Mouse (Mus musculus) adrenal gland, postnatal 4 days (tissue): ENCODE data around the gene Vwf. TPM values are rescaled to one million over a fixed set of nuclear protein-coding genes. Genes with fewer than 3 reads are reported as not detected.

Source experiments
- DNase-seq, 2 experiments: peaks; one replicate each; pipeline ENCODE4 v3.0.0; 2021 to 2022; ENCODE audit warnings: low spot score in 2 of 2, mixed read lengths in 2 of 2
- total RNA-seq, 2 experiments: library from RNA; stranded (reverse); gene quantifications; 2 replicates each; pipeline ENCODE4 v1.2.3; 2021

Vwf gene
- total RNA-seq, 2 experiments from 2014 or later: 19.8 to 20.4 TPM

DNA sequence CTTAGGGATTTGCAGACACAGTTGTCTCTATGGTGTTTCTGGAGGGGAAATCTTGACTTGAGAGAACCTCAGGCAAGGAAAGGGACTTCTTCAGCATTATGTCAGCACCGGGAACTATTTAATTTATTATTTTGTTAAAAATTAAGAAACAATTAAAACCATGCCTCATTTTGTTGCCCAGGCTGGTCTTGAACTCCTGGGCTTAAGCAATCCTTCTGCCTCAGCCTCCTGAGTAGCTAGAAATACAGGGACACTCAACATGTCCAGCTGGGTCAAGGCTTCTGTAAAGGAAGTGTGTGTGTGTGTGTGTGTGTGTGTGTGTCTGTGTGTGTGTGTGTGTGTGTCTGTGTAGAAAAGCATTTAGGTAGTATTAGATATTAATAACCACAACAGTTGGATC, 71.3 kb downstream of the Vwf start:
- no peak for DNase-seq

GRCm38 (mm10) chr6:125620764-125621163, 74.2 kb downstream of the Vwf start:
- DNase-seq: no peak

GRCm38 (mm10) chr6:125622434-125622833, 75.9 kb downstream of the Vwf start:
- DNase-seq: no peak

DNA sequence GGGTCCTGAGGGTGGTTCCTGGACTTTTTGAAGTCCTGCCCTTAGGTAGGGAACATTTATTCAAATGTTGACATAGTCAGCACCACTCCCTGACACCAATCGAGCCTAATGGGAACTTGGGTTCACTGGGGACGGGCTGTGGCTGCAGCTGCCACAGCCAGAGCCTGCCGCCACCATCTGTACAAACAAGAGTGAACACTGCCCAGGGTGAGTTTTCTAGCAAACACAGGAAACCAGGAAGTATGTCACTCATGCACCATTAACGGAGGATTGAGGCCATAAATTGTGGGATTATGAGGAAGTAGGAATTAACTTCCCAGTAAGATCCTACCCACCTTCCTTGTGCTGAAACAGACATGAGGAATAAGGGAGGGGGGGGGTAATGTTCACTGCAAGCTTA, 93.9 kb downstream of the Vwf start:
- DNase-seq: no peak

DNA sequence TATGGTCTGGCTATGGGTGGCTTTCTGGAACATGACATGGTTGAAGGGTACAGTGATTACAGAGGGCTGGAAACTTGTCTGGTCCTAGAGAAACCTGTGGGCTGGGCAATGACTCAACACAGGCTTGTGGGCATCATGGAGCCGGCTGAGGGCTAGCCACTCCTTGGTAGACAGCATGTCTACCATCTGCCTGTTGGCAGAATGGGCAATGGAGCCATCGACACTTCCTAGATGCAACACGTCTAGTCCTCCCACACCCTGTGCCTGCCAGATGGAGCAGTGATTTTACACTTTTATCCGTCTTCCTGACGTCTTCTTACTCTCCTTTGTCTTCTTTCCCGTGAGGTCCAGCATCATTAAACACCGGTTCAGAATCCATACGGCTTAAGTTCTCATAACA, 94.6 kb downstream of the Vwf start:
- DNase-seq: no peak

DNA sequence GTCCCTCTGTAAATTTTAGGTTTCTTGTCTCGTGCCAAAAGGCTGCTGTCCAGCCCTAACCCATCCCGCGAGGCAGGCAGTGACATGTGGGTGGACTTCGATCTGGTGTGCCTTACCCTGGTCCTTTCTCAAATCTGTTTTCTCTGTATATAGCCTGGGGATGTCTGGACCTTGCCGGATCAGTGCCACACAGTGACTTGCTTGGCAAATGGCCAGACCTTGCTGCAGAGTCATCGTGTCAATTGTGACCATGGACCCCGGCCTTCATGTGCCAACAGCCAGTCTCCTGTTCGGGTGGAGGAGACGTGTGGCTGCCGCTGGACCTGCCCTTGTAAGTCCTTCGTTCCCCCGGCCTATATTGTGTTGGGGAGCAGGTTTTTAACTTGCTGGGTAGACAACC, 102.4 kb downstream of the Vwf start:
- peak; percentile 39 to 45 for DNase-seq

- DNase-seq: no peak
Observed at GRCm38 (mm10) chr6:125651335-125651734, 104.8 kb downstream of the Vwf start.

DNA sequence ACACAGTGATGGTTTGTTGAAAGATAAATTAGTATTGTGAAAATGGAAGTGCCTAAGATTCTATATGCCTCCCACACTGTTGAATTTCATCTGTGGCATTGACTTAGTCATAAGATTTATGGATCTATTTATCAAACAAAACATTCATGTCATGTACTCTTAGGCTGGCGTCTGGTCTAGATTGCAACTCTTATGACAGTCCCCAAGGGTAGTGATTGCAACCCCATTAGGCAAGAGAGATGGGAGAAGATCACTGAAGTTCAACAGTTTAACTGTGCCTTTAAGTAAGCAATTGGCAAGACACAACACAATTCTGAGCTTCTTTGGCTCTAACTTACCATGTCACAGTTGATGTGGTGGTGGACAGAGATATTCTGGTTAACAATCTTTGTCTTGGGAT, 106.8 kb downstream of the Vwf start:
- DNase-seq: no peak

DNA sequence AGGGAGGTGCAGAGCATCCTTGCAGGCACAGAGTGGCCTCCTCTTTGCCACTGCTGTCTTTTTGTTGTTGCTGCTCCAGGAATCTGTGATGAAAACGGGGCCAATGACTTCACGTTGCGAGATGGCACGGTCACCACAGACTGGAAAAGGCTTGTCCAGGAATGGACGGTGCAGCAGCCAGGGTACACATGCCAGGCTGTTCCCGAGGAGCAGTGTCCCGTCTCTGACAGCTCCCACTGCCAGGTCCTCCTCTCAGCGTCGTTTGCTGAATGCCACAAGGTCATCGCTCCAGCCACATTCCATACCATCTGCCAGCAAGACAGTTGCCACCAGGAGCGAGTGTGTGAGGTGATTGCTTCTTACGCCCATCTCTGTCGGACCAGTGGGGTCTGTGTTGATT, 110.3 kb downstream of the Vwf start:
- DNase-seq: no peak

GRCm38 (mm10) chr6:125657966-125658365, 111.4 kb downstream of the Vwf start:
- DNase-seq: no peak

DNA sequence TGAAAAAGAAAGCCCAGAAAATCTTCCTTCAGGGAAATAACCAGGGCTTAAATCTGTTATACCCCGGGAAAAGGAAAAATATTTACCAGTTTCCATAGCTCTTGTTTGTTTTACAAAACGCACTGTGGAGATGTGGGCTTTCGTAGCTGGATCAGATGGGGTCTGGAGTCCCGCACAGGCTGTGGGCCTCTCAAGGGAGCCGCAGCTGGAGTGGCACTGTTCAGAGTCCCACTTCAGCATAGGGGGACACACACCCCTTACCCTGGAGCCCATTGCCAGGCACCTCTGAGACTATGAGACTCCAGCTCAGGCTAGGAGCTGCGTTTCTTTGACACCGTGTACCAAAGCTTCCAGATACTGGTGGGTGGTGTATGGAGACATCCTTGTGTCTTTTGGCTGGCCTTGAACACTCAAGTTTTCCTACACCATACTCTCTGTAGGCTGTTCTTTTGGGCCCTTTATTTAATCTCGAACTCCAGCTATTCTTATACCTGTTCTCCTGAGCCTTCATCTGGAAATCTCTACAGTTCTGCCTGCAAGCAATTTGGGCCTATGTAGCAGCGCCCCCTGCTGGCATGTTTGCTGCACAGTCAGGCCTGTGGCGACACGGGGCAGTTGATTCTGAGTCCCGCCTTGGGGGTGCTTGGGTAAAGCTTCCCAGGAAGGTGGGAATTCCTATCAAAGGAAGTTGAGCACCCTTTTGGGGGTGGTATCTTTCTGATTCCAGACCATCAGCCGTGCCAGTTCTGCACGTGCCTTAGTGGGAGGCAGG, 114.7 kb downstream of the Vwf start:
- peak; percentile 40 to 77 for DNase-seq

DNA sequence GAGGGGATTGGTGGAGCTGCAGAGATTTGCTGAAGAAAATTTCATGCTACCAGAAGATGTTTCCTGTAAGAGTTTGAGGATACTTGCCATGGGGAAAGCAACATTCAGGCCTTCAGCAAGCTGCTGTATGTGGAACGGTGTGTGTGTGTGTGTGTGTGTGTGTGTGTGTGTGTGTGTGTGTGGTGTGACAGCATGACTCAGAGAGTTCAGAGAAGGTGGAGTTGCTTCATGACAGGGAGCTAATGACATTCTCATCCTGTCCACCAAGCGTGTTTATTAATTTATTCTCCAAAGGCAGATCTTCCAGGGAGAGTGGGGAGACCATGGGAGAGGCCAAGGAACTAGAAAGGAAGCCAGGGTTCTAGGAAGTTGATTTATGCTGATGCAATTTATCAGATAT, 117.3 kb downstream of the Vwf start:
- DNase-seq: no peak

DNA sequence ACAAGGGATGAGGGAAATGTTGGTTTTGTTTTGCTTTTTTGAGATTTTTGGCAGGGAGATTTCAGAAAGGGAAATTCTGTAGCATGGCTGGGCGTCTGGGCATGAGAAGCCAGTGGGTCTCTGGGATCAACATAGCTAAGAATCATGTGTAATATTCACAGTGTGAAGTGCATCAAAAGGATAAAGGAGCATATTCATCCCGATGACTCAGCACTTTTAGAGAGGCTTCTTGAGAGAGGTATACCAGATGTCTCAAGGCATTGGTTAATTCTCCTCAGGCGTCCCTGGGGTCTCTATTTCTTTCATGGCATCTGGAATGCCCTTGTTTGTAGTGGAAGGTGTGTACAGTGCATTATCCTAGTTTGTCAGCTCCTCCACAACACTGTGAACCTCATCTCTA, 125.3 kb downstream of the Vwf start:
- DNase-seq: no peak

GRCm38 (mm10) chr6:125678492-125678891, 131.9 kb downstream of the Vwf start:
- DNase-seq: no peak

DNA sequence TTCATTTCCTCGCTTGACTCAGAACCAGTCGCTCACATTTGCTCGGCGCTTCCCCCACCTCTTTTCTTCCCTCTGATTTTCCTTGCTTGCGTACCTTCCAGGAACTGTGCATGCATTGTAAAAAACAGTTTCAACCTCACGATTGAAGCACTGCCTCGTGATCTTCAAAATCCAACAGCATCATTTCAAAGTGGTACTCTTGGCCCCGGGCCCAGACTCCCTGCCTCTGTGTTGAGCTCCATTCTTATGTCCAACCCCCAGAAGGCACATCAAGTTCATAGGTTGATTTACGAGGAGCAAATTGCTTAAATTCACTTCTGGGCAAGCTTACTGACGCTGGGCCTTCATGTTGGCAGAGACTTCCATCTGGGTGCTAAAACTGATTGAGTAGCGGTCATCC, 134.0 kb downstream of the Vwf start:
- no peak for DNase-seq

- no peak for DNase-seq
Observed at GRCm38 (mm10) chr6:125685420-125685819, 138.8 kb downstream of the Vwf start.

DNA sequence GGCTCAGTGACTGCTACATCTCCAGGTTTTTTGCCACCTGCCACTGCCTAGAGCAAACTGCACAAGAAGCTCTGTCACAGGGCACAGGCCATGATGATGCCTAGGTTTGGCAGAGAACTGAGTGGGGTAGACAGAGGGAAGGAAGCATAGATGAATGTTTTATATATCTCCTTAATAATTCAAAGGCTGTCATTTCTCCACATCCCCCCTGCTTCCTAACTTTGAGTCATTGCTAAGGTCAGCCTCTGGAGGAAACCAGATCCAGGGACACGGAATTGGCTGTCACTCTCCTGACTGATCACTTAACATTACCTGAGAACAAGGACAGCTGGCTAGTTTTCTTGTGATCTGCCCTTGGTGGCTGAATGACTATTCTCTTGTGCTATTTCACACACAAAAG, 141.4 kb downstream of the Vwf start:
- no peak for DNase-seq

GRCm38 (mm10) chr6:125690057-125690703, 143.6 kb downstream of the Vwf start, which contains the start of gene Ano2:
Gene Ano2, plus strand, starts transcription at chr6:125690419.
- DNase-seq: no peak

DNA sequence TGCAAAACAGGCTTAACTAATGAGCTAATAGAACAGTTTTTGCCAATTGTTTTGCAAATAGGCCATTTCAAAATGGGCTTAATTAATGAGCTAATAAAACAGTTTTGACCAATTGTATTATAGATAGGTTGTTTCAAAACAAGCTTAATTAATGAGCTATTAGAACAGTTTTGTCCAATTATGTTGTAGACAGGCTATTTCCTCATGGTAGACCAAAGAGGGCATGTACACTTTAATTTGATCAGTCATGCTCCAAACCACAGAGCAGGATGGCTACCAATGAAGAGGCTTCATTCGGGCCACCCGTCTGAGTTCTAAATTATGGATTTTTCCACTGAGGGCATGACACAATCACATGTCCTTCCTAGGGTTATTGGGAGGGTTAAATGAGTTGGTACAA, 154.6 kb downstream of the Vwf start:
- no peak for DNase-seq

- DNase-seq: no peak
Observed at GRCm38 (mm10) chr6:125711261-125711660, 164.7 kb downstream of the Vwf start.

- DNase-seq: no peak
Observed at GRCm38 (mm10) chr6:125726408-125726807, 179.8 kb downstream of the Vwf start.

DNA sequence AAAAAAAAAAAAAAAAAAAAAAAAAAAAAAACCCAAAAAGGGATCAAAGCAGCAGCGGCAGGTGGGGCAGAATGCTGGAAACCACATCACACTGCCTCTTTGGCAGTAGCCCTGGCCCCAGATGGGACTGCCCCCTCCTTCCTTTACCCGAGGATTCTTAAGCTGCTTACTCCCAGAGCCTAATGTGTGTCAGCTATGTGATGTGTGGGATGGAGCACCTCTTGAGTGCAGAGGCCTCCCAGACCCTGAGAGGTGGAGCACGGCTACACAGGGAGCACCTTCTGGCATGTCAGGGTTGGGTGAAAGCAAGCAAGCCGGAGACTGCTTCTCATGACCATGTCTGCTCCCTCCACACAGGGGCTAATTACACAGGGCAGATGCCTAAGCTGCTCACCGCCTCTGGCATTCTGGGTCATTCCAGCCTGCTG, 180.9 kb downstream of the Vwf start:
- no peak for DNase-seq

DNA sequence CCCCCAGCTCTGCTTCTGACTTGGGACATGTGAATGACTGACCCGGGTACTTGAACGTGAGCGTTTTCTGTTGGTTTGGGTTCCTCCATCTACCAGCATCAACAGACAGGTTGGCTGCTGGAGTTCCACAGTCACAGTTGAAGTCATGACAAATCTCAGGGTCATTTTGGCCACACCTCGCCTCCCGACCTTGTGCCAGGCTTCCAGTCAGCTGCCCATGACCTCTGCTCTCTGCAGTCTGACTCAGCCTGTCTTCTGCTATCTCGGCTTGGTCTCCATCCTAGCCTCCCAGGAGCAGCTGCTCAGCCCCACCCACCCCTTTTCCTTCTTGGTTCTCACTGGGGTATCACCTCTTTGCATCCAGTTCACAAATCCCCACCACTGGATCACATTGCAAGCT, 182.9 kb downstream of the Vwf start:
- DNase-seq: no peak
